Mouse (Mus musculus) bone marrow, adult 2 months (tissue): ENCODE measurements around the gene Zyg11b. TPM values are rescaled to one million over a fixed set of nuclear protein-coding genes. Genes with fewer than 3 reads are reported as not detected.

Experiments used
- H3K27ac ChIP-seq: fragments of 200-500 bp; 2 replicates; pipeline ENCODE4 v1.5.1; 2012; ENCODE audit warnings: low read depth, mild to moderate bottlenecking, control low read depth, inconsistent platforms, low read length; ENCODE audit not compliant: control insufficient read depth, poor library complexity, insufficient read depth
- H3K4me1 ChIP-seq: fragments of 200-500 bp; 2 replicates; pipeline ENCODE4 v1.6.1; 2011; ENCODE audit warnings: low read length; ENCODE audit not compliant: control insufficient read depth, insufficient read depth
- H3K4me3 ChIP-seq: fragments of 200-500 bp; replicated peaks from 2 replicates; pipeline ENCODE3; 2011; ENCODE audit warnings: mild to moderate bottlenecking, low read depth, low read length, control low read depth; ENCODE audit not compliant: control insufficient read depth
- CTCF ChIP-seq: fragments of 200-500 bp; IDR thresholded peaks from 2 replicates; pipeline ENCODE4 v1.5.1; 2011; ENCODE audit warnings: low read length, control low read depth; ENCODE audit not compliant: control insufficient read depth, insufficient read depth
- POLR2A ChIP-seq: fragments of 200-500 bp; IDR thresholded peaks from 2 replicates; pipeline ENCODE4 v1.6.1; 2011; ENCODE audit warnings: low read depth, mild to moderate bottlenecking, control low read depth, low read length, borderline replicate concordance; ENCODE audit not compliant: control insufficient read depth
- WGBS: fragments of 180-500 bp; shearing (Covaris S2); methylation state at CpG from one replicate; pipeline ENCODE4 v1.1.7; 2018; 5-methylcytosine and 5-hydroxymethylcytosine counted together
- polyA plus RNA-seq: library from polyadenylated mRNA; stranded (reverse); fragments of >200 nt; gene quantifications from 2 replicates; pipeline ENCODE4 v1.2.4, GENCODE M21; 2011; ENCODE audit warnings: low replicate concordance; ENCODE audit not compliant: missing spikeins, insufficient read depth, insufficient read length

The Zyg11b gene
- polyA plus RNA-seq, 1 experiment: 5.5 TPM

GRCm38 (mm10) chr4:108302296-108302890, 1.5 kb upstream of the Zyg11b start:
- TF ChIP-seq POLR2A (no peak), CTCF (no peak)
- Histone ChIP-seq H3K27ac (peak overlapping the region; percentile 14; the same call in 1 of the 2 replicates), H3K4me1 (peaks cover 3% of the 10 kb centered on the region; the same call in 1 of the 2 replicates), H3K4me3 (no peak overlapping the region)
- WGBS: 42% methylated on average over 5 of the region's 5 CpGs

- Histone ChIP-seq H3K4me3 (peak overlapping the region; percentile 95), H3K27ac (peak overlapping the region; percentile 91), H3K4me1 (peaks cover 3% of the 10 kb centered on the region; the same call in 1 of the 2 replicates)
- 2% methylated on average over 14 of the region's 14 CpGs for WGBS
- TF ChIP-seq POLR2A (no peak), CTCF (no peak)
These were observed 630 bp downstream of the Zyg11b start for GRCm38 (mm10) chr4:108300266-108300665.

DNA sequence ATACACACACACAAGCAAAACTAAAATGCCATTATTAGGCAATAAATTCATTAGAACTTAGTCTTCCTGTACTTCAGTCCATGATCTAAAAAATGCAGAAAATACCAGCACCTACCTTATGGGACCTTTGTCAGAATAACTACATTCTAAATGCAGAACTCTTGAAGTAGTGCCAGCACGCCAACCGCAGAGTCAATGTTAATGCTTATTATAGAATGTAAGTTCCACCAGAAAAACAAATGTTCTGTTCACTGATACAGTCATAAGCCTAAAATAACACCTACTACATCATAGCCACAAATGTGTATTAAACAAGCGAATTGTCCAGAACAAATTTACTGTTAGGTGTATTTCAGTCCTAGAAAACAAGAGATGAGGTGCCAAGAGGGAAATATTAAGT, 23.9 kb downstream of the Zyg11b start:
- TF ChIP-seq CTCF (no peak), POLR2A (no peak)
- no peaks in the 10 kb centered on the region for H3K4me1 ChIP-seq
- WGBS: 87% methylated on average over 3 of the region's 3 CpGs

GRCm38 (mm10) chr4:108272286-108272685, 28.6 kb downstream of the Zyg11b start:
- TF ChIP-seq CTCF (no peak), POLR2A (no peak)
- Histone ChIP-seq H3K4me3 (no peak overlapping the region), H3K4me1 (no peaks in the 10 kb centered on the region), H3K27ac (no peak overlapping the region)
- 74% methylated on average over 4 of the region's 4 CpGs for WGBS

More for the DNA sequence above, 23.9 kb downstream of the Zyg11b start:
- H3K4me3 ChIP-seq: no peak overlapping the region
- no peak overlapping the region for H3K27ac ChIP-seq

DNA sequence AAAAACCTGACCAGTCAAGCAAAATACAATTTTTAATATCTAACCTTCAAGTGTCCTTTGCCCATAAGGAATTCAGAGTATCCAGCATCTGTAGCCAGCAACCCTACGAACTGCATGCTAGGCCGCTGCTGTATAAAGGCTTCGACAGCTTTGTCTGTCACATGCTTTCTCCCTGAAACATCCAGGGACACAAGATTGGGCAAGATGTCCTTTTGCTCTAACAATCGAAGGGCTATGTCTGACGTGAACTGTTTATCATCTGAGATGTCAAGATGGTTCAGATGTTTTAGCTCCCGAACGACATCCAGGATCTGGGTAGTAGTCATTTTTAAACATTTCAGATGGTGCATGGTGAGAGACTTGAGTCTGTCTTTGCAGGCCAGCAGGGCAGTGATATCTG, 35.1 kb downstream of the Zyg11b start:
- Histone ChIP-seq H3K4me3 (no peak overlapping the region), H3K4me1 (no peaks in the 10 kb centered on the region), H3K27ac (no peak overlapping the region)
- WGBS: 94% methylated on average over 7 of the region's 7 CpGs
- no peak for TF ChIP-seq CTCF
- no peak for TF ChIP-seq POLR2A

DNA sequence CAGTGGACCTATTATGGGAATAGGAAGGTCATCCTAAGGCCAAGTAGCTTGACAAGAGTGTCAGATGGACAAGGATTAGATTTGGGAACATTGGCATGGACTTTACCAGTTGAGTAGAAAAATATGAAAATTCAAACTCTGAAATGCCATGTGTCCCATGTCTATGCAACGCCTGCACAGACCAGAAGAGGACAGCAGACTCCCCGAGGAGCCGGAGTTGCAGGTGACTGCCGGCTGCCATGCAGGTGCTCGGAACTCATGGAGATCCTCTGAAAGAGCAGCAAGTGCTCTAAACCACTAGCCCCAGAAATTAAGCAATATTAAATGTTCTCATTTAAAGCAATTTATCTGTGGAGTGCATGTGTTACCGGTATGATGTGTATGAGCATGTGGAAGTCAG, 47.6 kb downstream of the Zyg11b start:
- H3K4me1 ChIP-seq: no peaks in the 10 kb centered on the region
- no peak overlapping the region for H3K27ac ChIP-seq
- WGBS: 89% methylated on average over 6 of the region's 6 CpGs
- TF ChIP-seq CTCF: no peak
- TF ChIP-seq POLR2A: no peak
- H3K4me3 ChIP-seq: no peak overlapping the region

GRCm38 (mm10) chr4:108250501-108250900, 50.4 kb downstream of the Zyg11b start:
- 37% methylated on average over 9 of the region's 9 CpGs for whole genome bisulfite sequencing
- Histone ChIP-seq H3K4me1 (no peaks in the 10 kb centered on the region), H3K27ac (no peak overlapping the region), H3K4me3 (no peak overlapping the region)
- no peak for TF ChIP-seq POLR2A
- no peak for TF ChIP-seq CTCF

- TF ChIP-seq CTCF (no peak), POLR2A (no peak)
- 86% methylated on average over 3 of the region's 3 CpGs for WGBS
- no peaks in the 10 kb centered on the region for H3K4me1 ChIP-seq
- H3K4me3 ChIP-seq: no peak overlapping the region
- no peak overlapping the region for H3K27ac ChIP-seq
These were observed 51.6 kb downstream of the Zyg11b start for GRCm38 (mm10) chr4:108249314-108249713.

DNA sequence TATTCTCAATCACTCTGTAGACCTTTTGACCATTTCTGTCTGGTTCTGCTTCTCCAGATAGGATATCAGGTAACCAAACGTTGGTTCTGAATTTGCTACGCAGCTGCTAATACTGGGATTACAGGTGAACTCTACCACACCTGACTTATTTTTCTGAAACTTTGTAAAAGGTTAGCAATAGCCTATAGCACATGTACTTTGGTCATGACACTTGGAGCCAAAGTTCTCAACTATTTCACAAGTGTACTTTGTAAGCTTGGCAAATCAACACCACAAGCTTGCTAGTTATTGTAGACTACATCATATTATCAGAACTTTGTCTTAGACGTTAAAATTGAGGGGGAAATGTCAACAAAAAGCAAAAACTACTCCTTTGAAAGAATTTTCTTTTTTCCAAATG, 67.2 kb downstream of the Zyg11b start:
- WGBS: 83% methylated on average over 3 of the region's 3 CpGs
- no peak for TF ChIP-seq POLR2A
- TF ChIP-seq CTCF: no peak
- Histone ChIP-seq H3K4me1 (no peaks in the 10 kb centered on the region), H3K27ac (no peak overlapping the region), H3K4me3 (no peak overlapping the region)
